Mouse (Mus musculus) heart, embryonic 11.5 days (tissue): ENCODE results near the gene H2-Ob. TPM values are rescaled to one million over a fixed set of nuclear protein-coding genes. Genes with fewer than 3 reads are reported as not detected.

Source experiments
- ATAC-seq: fragments of 200-750 bp; cut with Nextera tagmentation; replicated peaks from 2 replicates; pipeline ENCODE4 v1.8.0; 2017; ENCODE audit warnings: moderate library complexity; ENCODE audit not compliant: insufficient number of reproducible peaks, low FRiP score, low TSS enrichment
- H3K27ac ChIP-seq: fragments of 300-500 bp; sonication (generic); 2 replicates; pipeline ENCODE4 v1.5.1; 2014; ENCODE audit warnings: mild to moderate bottlenecking, low read depth, low read length
- H3K27me3 ChIP-seq: fragments of 300-500 bp; sonication (generic); 2 replicates; pipeline ENCODE4 v1.6.1; 2014; ENCODE audit warnings: mild to moderate bottlenecking, low read length, mixed read lengths; ENCODE audit not compliant: control insufficient read depth, insufficient read depth
- H3K36me3 ChIP-seq: fragments of 300-500 bp; sonication (generic); 2 replicates; pipeline ENCODE4 v1.6.1; 2014; ENCODE audit warnings: mild to moderate bottlenecking, low read length, moderate library complexity, mixed read lengths; ENCODE audit not compliant: control insufficient read depth, insufficient read depth
- H3K4me1 ChIP-seq: fragments of 300-500 bp; sonication (generic); 2 replicates; pipeline ENCODE4 v1.6.1; 2014; ENCODE audit warnings: low read length; ENCODE audit not compliant: control insufficient read depth, insufficient read depth
- H3K4me2 ChIP-seq: fragments of 300-500 bp; sonication (generic); 2 replicates; pipeline ENCODE4 v1.6.1; 2014; ENCODE audit warnings: mild to moderate bottlenecking, moderate library complexity
- H3K4me3 ChIP-seq: fragments of 300-500 bp; sonication (generic); 2 replicates; pipeline ENCODE4 v1.5.1; 2014; ENCODE audit warnings: low read depth, low read length
- H3K9ac ChIP-seq: fragments of 300-500 bp; sonication (generic); 2 replicates; pipeline ENCODE4 v1.6.1; 2014; ENCODE audit warnings: mild to moderate bottlenecking, low read depth, low read length, moderate library complexity
- H3K9me3 ChIP-seq: fragments of 300-500 bp; sonication (generic); replicated peaks from 2 replicates; pipeline ENCODE4 v1.6.1; 2016; ENCODE audit warnings: low read length; ENCODE audit not compliant: control insufficient read depth
- WGBS: fragments of 180-500 bp; shearing (Covaris S2); extraction: QIAGEN DNeasy Blood & Tissue Kit; methylation state at CpG from one replicate; pipeline ENCODE4 v1.1.7; 2014; ENCODE audit not compliant: insufficient replicate concordance; 5-methylcytosine and 5-hydroxymethylcytosine counted together
- polyA plus RNA-seq: library from polyadenylated mRNA; unstranded; fragments of >200 nt; fragmentation: Nextera tagmentation; extraction: Ambion mirVana; gene quantifications from 2 replicates; pipeline ENCODE4 v1.2.1, GENCODE M21; 2014

Gene H2-Ob
- polyA plus RNA-seq, 1 experiment from 2014 or later = not detected

DNA sequence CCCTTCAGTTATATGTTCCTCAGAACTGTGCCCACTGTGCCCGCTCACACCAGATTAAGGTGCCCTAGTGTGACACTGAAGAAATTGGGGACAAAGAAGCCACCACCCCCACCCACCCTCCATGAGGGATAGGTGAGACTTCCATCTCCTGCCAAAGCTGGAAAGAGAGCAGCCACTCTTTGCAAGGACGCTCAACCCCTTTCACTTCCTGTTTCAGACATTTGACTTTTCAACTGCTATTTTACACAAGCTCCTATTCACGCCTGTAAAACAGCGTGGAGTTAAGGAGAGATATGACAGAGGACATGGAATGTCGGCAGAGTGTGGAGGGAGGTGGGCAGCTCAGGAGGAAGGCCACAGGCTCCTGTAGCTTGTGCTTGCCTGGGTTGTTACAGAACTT is 47.8 kb downstream of the H2-Ob start:
- Histone ChIP-seq H3K9me3 (no peaks in the 10 kb centered on the region), H3K36me3 (no peaks in the 10 kb centered on the region), H3K4me2 (no peak overlapping the region), H3K9ac (no peak overlapping the region), H3K27me3 (no peaks in the 10 kb centered on the region), H3K4me1 (no peaks in the 10 kb centered on the region), H3K4me3 (no peak overlapping the region), H3K27ac (no peak overlapping the region)
- 58% methylated on average over 5 of the region's 5 CpGs for WGBS
- ATAC-seq = no peak

DNA sequence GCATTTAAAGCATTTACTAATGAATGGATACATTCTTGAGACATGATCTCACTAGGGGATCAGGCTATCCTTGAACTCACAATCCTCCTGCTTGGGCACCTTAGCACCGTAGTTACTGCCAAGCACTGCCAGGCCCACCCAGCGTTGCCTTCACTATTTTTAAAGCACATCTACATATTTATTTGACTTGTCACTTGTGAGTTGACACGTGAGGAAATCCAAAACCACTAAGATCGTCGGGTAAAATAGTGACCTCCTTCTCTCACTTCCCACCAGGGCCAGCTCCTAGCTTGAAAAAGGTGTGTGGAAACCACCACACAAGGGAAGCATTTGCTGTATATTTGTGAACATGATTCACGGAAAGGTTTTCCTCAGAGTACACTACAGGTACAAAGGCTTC is 48.3 kb downstream of the H2-Ob start:
- WGBS = 60% methylated on average over 6 of the region's 6 CpGs

DNA sequence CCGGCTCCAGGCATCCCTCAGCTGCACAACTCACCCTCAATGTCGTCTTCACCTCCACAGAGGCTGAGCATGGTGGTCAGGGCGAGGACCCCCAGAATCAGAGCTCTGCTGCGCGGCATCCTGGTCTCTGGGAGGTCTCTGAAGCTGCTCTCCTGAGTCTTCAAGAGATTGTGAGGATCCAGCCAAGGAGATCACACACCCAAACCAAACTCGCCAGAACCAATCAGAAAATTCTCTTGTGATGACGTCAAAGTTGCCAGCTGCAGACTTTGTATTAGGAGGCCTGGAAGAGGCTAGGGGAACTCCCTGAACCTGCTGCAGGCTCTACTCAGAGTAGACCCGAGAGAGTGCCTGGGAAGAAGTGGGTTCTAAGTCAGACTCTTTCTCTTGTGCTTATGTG is 48.9 kb downstream of the H2-Ob start, which contains the start of gene H2-Aa:
Gene H2-Aa, minus strand, starts transcription at position 176 of the 400 bp plus-strand sequence.
- Histone ChIP-seq H3K9me3 (no peaks in the 10 kb centered on the region), H3K9ac (no peak within 1 kb of the TSS), H3K4me2 (no peak within 1 kb of the TSS), H3K4me3 (no peak within 1 kb of the TSS), H3K27me3 (no peaks in the 10 kb centered on the region), H3K27ac (no peak within 1 kb of the TSS), H3K4me1 (no peaks in the 10 kb centered on the region), H3K36me3 (no peaks in the 10 kb centered on the region)
- WGBS = 15% methylated on average over 8 of the region's 8 CpGs
- no peak for ATAC-seq

More for the DNA sequence above, 48.3 kb downstream of the H2-Ob start:
- H3K9ac ChIP-seq = no peak overlapping the region
- no peak overlapping the region for H3K4me3 ChIP-seq
- H3K4me1 ChIP-seq = no peaks in the 10 kb centered on the region
- no peaks in the 10 kb centered on the region for H3K36me3 ChIP-seq
- no peaks in the 10 kb centered on the region for H3K27me3 ChIP-seq
- no peak overlapping the region for H3K4me2 ChIP-seq
- no peaks in the 10 kb centered on the region for H3K9me3 ChIP-seq
- no peak for ATAC-seq
- no peak overlapping the region for H3K27ac ChIP-seq

DNA sequence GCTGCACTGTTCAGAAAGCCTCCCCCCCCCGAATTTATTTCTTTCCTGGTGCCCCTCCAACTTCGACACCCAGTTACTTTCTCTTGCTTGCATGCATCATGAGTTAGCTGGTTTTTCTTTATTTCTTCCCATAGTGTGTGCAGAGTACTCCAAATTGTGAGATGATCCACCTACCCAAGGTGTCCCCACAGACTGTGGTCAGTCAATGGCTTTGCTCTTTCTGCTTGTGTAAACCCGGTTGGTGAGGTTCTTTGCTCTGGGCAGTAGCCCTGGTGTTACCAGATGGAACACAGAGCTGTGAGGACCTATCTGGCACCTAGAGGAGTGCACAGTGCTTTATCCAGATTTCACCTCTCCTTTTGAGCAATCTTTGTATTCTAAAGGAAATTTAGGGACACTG is 49.4 kb downstream of the H2-Ob start:
- no peak for ATAC-seq
- Histone ChIP-seq H3K4me3 (no peak overlapping the region), H3K4me1 (no peaks in the 10 kb centered on the region), H3K4me2 (no peak overlapping the region), H3K36me3 (no peaks in the 10 kb centered on the region), H3K27me3 (no peaks in the 10 kb centered on the region), H3K9ac (no peak overlapping the region), H3K27ac (no peak overlapping the region), H3K9me3 (no peaks in the 10 kb centered on the region)
- WGBS = 66% methylated on average over 3 of the region's 3 CpGs

DNA sequence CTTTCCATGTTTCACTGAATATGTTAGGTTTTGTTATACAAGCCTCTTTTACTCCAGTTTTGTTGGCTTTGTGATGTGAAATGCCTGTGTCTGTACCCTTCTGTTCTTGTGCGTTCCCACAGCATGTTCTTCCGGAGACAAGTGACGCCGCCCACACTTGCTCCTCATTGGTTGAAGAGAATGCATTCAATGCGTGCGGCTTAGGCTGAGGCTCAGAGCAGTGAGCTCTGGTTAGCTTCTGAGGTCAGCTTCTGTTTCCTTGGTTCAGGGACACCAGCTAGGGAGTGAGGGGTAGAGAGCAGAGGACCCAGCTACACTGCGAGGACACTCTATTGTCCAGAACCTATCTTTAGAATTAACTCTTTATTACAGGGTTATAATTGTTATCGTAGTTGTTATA is 52.9 kb downstream of the H2-Ob start:
- Histone ChIP-seq H3K9me3 (no peaks in the 10 kb centered on the region), H3K27ac (no peak overlapping the region), H3K27me3 (peaks cover under 1% of the 10 kb centered on the region; the same call in 1 of the 2 replicates), H3K4me2 (no peak overlapping the region), H3K9ac (no peak overlapping the region), H3K36me3 (no peaks in the 10 kb centered on the region), H3K4me3 (no peak overlapping the region), H3K4me1 (no peaks in the 10 kb centered on the region)
- 16% methylated on average over 8 of the region's 8 CpGs for WGBS
- ATAC-seq = no peak

GRCm38 (mm10) chr17:34292570-34292969 is 53.9 kb downstream of the H2-Ob start:
- 86% methylated on average over 4 of the region's 4 CpGs for WGBS
- no peaks in the 10 kb centered on the region for H3K9me3 ChIP-seq
- ATAC-seq = no peak
- no peak overlapping the region for H3K27ac ChIP-seq
- peaks cover 3% of the 10 kb centered on the region; the same call in 1 of the 2 replicates for H3K27me3 ChIP-seq
- no peak overlapping the region for H3K4me3 ChIP-seq
- no peak overlapping the region for H3K4me2 ChIP-seq
- no peaks in the 10 kb centered on the region for H3K36me3 ChIP-seq
- H3K4me1 ChIP-seq = no peaks in the 10 kb centered on the region
- no peak overlapping the region for H3K9ac ChIP-seq

DNA sequence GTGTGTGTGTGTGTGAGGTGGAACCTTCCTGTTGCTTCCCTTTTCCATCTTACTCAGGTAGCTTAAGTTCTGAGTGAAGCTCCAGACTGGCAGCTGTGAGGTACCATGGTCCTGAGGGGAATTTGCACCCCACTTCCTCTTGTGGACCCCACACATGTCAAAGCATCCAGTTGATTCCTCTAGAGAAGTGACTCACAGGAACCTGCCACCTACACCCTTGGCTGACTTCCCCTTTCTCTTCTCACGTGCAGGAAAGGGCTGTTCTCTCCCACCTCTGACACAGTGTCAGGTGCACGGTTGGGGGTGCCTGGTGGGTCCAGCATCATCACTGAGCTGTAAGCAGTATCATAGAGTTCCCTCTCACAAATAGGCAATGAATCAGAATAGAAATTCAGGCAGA is 54.8 kb downstream of the H2-Ob start:
- Histone ChIP-seq H3K27me3 (peaks cover 5% of the 10 kb centered on the region), H3K4me3 (no peak overlapping the region), H3K9me3 (no peaks in the 10 kb centered on the region), H3K27ac (no peak overlapping the region), H3K36me3 (no peaks in the 10 kb centered on the region), H3K9ac (no peak overlapping the region), H3K4me1 (no peaks in the 10 kb centered on the region), H3K4me2 (no peak overlapping the region)
- no peak for ATAC-seq
- WGBS = 37% methylated on average over 2 of the region's 2 CpGs

- H3K27me3 ChIP-seq = peaks cover 6% of the 10 kb centered on the region
- no peak overlapping the region for H3K4me3 ChIP-seq
- H3K36me3 ChIP-seq = no peaks in the 10 kb centered on the region
- no peaks in the 10 kb centered on the region for H3K4me1 ChIP-seq
- H3K4me2 ChIP-seq = no peak overlapping the region
- no peak overlapping the region for H3K9ac ChIP-seq
- H3K9me3 ChIP-seq = no peaks in the 10 kb centered on the region
- no peak overlapping the region for H3K27ac ChIP-seq
- no peak for ATAC-seq
- WGBS = 63% methylated on average over 4 of the region's 4 CpGs
Observed at GRCm38 (mm10) chr17:34294249-34294648, 55.5 kb downstream of the H2-Ob start.

DNA sequence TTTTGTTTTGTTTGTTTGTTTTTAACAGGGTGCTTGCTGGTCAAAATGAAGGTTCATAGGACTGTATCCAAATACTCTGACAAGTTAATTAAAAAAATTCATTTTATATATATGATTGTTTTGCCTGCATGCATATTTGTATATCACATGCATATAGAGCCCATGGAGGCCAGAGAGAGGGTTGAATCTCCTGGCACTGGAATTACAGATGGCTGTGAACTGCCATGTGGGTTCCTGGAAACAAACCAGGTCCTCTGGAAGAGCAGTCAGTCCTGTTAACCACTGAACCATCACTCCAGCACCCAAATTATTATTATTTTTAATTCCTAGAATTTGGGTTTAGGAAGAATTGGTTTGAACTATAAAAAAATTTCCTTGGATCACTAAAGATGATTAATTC is 56.6 kb downstream of the H2-Ob start:
- no peak overlapping the region for H3K4me3 ChIP-seq
- no peaks in the 10 kb centered on the region for H3K9me3 ChIP-seq
- H3K4me1 ChIP-seq = no peaks in the 10 kb centered on the region
- ATAC-seq = no peak
- no peak overlapping the region for H3K27ac ChIP-seq
- no peak overlapping the region for H3K4me2 ChIP-seq
- H3K9ac ChIP-seq = no peak overlapping the region
- H3K27me3 ChIP-seq = peaks cover 6% of the 10 kb centered on the region
- H3K36me3 ChIP-seq = no peaks in the 10 kb centered on the region
